Mouse (Mus musculus) ES-Bruce4 (cell line): Measurements from ENCODE around the gene Stra8. TPM values are rescaled to one million over a fixed set of nuclear protein-coding genes. Genes with fewer than 3 reads are reported as not detected.

Experiments
- H3K27ac ChIP-seq: 2 replicates; pipeline ENCODE4 v1.5.1; 2012; ENCODE audit warnings: low read length, inconsistent platforms; ENCODE audit not compliant: insufficient read depth
- H3K27me3 ChIP-seq: 2 replicates; pipeline ENCODE4 v1.6.1; 2012; ENCODE audit warnings: mild to moderate bottlenecking, low read length, inconsistent platforms; ENCODE audit not compliant: control insufficient read depth, poor library complexity, insufficient read depth, severe bottlenecking
- H3K36me3 ChIP-seq: 2 replicates; pipeline ENCODE4 v1.6.1; 2012; ENCODE audit warnings: inconsistent platforms, mild to moderate bottlenecking, low read length, moderate library complexity; ENCODE audit not compliant: control insufficient read depth, poor library complexity, insufficient read depth, severe bottlenecking
- H3K4me1 ChIP-seq: one replicate; pipeline ENCODE4 v1.8.1; 2011; ENCODE audit warnings: low read length; ENCODE audit not compliant: control insufficient read depth, insufficient read depth
- H3K4me3 ChIP-seq: 2 replicates; pipeline ENCODE4 v1.5.1; 2011; ENCODE audit warnings: low read depth, mild to moderate bottlenecking, low read length
- H3K9ac ChIP-seq: 2 replicates; pipeline ENCODE4 v1.6.1; 2012; ENCODE audit warnings: low read depth, mild to moderate bottlenecking, inconsistent platforms; ENCODE audit not compliant: poor library complexity, severe bottlenecking
- H3K9me3 ChIP-seq: replicated peaks from 2 replicates; pipeline ENCODE4 v1.6.1; 2012; ENCODE audit warnings: mild to moderate bottlenecking, low read length, inconsistent platforms; ENCODE audit not compliant: control insufficient read depth, poor library complexity, insufficient read depth, severe bottlenecking
- CTCF ChIP-seq: IDR thresholded peaks from one replicate; pipeline ENCODE4 v1.8.1; 2011; ENCODE audit warnings: low read depth, low read length
- EP300 ChIP-seq: IDR thresholded peaks from 2 replicates; pipeline ENCODE4 v1.6.1; 2011; ENCODE audit warnings: low read depth, low read length; ENCODE audit not compliant: insufficient read depth
- POLR2A ChIP-seq: IDR thresholded peaks from one replicate; pipeline ENCODE4 v1.8.1; 2011; ENCODE audit warnings: low read length; ENCODE audit not compliant: insufficient read depth
- polyA plus RNA-seq: library from polyadenylated mRNA; stranded (reverse); fragments of >200 nt; gene quantifications from 2 replicates; pipeline ENCODE4 v1.2.4, GENCODE M21; 2011; ENCODE audit warnings: low read depth; ENCODE audit not compliant: missing spikeins, insufficient read depth, insufficient read length

The Stra8 gene
- polyA plus RNA-seq, 1 experiment = 0.69 TPM

DNA sequence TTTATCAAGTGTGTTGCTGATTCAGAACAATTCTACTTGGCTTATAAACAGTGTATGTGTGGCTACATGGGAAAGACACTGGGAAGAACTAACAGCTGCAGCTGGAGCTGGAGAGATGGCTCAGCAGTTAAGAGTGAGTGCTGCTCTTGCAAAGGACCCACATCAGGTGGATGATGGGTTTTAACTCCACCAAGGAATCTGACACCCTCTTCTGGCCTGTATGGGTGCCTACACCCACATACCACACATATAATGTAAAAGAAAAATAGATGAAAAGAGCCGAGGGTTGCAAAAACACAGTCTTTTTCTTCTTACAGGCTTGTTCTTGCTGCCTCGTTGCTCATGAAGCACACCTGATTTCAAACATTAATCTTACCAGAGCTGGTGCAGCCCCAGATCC lies 13.8 kb upstream of the Stra8 start:
- no peak overlapping the region for H3K4me3 ChIP-seq
- H3K4me1 ChIP-seq = peaks cover 2% of the 10 kb centered on the region
- H3K27ac ChIP-seq = no peak overlapping the region
- H3K9me3 ChIP-seq = no peaks in the 10 kb centered on the region
- H3K36me3 ChIP-seq = peaks cover 23% of the 10 kb centered on the region
- H3K27me3 ChIP-seq = no peaks in the 10 kb centered on the region
- H3K9ac ChIP-seq = no peak overlapping the region
- TF ChIP-seq POLR2A (no peak), CTCF (no peak), EP300 (no peak)

DNA sequence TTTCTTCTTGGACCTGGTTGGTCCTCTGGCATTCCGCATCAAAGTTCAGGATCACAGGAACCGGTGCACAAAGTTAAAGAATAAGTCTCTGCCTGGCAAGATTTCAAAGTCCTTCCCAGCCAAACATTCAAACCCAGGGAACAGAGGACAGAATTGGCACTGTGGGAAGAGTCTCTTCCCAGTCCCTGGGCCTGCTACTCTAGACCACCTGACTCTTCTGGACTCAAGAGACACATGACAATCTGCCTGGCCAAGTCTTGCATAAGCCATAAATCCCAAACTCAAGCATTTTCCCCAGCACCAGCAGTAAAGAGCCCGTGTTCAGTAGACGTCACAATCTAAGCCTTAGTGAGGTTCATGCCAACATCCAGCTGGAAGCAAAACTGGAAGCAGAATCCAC lies 13.3 kb upstream of the Stra8 start:
- H3K27ac ChIP-seq = no peak overlapping the region

DNA sequence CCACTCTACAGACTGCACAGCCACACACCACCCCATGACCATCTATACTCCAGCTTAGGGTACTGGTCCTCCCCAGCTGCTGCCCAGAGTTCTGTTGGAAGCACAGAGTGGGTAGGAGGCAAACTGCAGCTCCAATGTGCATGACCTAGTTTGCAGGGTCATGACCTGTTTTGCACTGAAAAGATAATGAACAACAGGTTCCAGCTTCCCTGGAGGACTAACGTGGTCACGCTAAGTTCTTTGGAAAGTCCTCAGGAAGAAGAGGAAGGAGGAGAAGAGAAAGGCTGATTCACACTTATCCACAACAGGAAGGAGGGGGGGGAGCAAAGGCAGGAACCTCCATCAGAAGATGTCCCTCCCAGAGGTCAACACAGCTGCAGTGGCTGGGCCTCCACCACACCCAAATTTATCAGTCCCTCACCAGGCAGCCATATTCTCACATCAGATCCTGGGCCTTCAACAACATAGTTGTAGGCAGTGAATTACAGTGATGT lies 12.8 kb upstream of the Stra8 start:
- no peaks in the 10 kb centered on the region for H3K9me3 ChIP-seq
- H3K27me3 ChIP-seq = no peaks in the 10 kb centered on the region
- TF ChIP-seq POLR2A = no peak
- no peak for TF ChIP-seq EP300
- TF ChIP-seq CTCF = no peak
- H3K27ac ChIP-seq = no peak overlapping the region
- H3K36me3 ChIP-seq = peaks cover 23% of the 10 kb centered on the region
- H3K4me1 ChIP-seq = peaks cover 2% of the 10 kb centered on the region
- H3K9ac ChIP-seq = no peak overlapping the region
- no peak overlapping the region for H3K4me3 ChIP-seq

More for the DNA sequence above, 13.3 kb upstream of the Stra8 start:
- H3K9ac ChIP-seq = no peak overlapping the region
- peaks cover 23% of the 10 kb centered on the region for H3K36me3 ChIP-seq
- H3K4me1 ChIP-seq = peaks cover 2% of the 10 kb centered on the region
- H3K27me3 ChIP-seq = no peaks in the 10 kb centered on the region
- H3K4me3 ChIP-seq = no peak overlapping the region
- TF ChIP-seq POLR2A (no peak), EP300 (no peak), CTCF (no peak)
- H3K9me3 ChIP-seq = no peaks in the 10 kb centered on the region

DNA sequence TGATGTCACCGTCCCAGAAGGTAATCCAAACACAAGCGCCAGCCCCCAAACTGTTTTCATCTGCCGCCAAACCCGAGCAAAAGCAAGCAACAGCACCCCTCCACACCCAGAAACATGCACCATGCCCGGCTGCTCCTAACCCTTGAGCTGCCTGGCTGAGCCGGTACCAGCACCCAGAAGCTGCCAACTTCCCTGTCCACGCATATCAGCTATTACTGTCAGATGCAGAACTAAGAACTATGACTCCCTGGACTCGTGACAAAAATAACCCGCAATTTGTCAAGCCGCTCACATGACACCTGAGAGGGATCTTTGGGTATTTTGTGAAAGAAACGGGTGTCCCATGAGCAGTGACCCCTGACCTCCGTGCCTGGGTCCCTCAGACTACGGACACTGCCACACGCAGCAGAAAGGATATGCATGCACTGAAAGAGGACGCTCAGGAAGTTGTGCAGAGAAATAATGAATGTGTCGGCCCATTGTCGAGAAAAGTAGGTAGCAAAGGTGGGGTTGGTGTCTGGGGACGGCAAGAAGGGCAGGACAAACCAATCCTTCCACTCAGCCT lies 12.2 kb upstream of the Stra8 start:
- Histone ChIP-seq H3K4me1 (peaks cover 2% of the 10 kb centered on the region), H3K4me3 (no peak overlapping the region), H3K9ac (no peak overlapping the region), H3K27me3 (no peaks in the 10 kb centered on the region), H3K36me3 (peaks cover 23% of the 10 kb centered on the region), H3K27ac (no peak overlapping the region), H3K9me3 (no peaks in the 10 kb centered on the region)
- no peak for TF ChIP-seq POLR2A

DNA sequence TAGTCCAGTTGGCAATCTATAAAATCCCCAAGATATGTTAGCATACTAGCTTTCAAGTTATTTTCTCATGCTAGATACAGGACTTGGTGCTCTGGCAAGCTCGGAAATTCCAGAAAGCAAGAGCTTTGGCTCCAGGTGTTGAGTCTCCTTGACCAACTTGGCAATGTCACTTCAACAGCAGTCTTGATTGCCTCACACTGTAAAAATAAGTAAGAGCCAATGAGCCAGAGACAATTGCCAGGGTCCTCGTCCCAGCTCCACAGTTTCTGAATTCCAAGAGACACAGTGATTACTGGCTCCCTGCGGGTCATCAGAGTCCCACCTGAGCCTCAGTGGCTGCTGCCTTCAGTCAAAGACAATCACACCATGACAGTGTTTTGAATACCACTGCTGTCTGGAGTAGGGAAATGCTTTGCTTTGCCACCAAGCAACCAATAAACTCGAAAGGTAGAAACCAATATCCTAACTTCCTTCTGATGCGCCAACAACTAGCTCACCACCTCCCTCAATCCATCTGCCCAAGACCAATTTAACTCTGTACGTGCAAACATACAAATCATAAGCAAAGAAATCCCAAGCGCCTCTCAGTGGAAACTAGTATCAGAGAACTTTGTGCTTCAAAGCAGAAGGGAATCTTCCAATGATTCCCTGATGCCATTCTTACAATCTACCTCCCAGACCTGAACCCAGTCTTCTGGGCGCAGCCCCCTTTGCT lies 10.2 kb upstream of the Stra8 start:
- Histone ChIP-seq H3K4me3 (peak overlapping the region; percentile 82), H3K9ac (peak overlapping the region; percentile 71), H3K9me3 (no peaks in the 10 kb centered on the region), H3K4me1 (peaks cover 2% of the 10 kb centered on the region), H3K27ac (no peak overlapping the region), H3K27me3 (no peaks in the 10 kb centered on the region), H3K36me3 (peaks cover 21% of the 10 kb centered on the region)
- no peak for TF ChIP-seq CTCF
- TF ChIP-seq POLR2A = no peak
- TF ChIP-seq EP300 = no peak
